Mouse (Mus musculus): ENCODE measurements around the gene Tmem184b. TPM values are rescaled to one million over a fixed set of nuclear protein-coding genes. Genes with fewer than 3 reads are reported as not detected.

The Tmem184b gene
- polyA plus RNA-seq, 1 experiment from 2014 or later, result 42.0 TPM

DNA sequence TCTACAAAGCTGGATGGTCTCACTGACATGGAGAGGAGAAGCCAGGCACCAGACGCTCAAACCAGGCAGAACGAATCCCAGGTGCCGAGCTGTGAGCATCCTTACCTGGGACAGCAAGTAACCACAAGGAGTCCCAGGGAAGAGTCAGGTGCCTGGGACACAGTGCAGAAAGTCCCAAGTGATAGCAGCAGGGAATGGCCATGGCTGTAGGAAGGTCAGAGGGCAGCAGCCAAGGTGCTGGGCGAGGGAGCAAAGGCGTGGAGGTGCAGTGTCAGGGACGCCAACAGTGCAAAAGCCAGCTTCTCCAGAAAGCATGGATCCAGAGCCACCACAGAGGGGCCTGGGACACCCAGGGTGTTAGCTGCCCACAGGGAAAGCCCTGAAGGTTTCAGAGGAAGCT lies 10.3 kb downstream of the Tmem184b start:
- WGBS, result 84% methylated on average over 6 of the region's 6 CpGs
- no peak for ATAC-seq (ENCODE audit: low read depth)
- 0 out of 2 replicates have a peak overlapping the region, but pooled peaks have one; percentile 26 for H3K9ac ChIP-seq

DNA sequence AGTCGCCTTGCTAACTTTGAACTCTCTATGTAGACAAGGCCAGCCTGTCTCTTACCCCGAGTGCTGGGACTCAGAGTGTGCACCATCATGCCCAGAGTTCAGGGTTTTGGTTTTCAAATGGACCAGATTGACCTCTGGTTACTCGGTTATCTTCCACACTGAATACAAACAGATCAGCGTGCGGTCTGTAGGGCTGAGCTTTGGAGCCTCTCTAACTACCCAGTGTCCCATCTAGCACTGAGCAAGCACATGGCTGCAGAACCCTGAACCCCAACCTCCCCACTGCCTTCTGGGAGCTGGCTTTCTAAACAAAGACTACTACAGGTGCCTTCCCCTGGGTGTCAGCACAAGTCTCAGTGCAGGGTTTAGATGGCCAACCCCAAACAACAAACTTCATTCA lies 10.8 kb downstream of the Tmem184b start:
- 89% methylated on average over 5 of the region's 5 CpGs for WGBS
- H3K4me2 ChIP-seq, result no peak overlapping the region

More for the DNA sequence above, 10.3 kb downstream of the Tmem184b start:
- no peak overlapping the region for H3K4me2 ChIP-seq
- no peak overlapping the region for H3K27ac ChIP-seq (replicated peaks)
- H3K4me3 ChIP-seq, result no peak overlapping the region
- H3K4me1 ChIP-seq (replicated peaks), result peaks cover 67% of the 10 kb centered on the region
- H3K9me3 ChIP-seq, result no peaks in the 10 kb centered on the region
- H3K27me3 ChIP-seq, result no peaks in the 10 kb centered on the region
- H3K36me3 ChIP-seq, result peaks cover 10% of the 10 kb centered on the region; the same call in 1 of the 2 replicates

DNA sequence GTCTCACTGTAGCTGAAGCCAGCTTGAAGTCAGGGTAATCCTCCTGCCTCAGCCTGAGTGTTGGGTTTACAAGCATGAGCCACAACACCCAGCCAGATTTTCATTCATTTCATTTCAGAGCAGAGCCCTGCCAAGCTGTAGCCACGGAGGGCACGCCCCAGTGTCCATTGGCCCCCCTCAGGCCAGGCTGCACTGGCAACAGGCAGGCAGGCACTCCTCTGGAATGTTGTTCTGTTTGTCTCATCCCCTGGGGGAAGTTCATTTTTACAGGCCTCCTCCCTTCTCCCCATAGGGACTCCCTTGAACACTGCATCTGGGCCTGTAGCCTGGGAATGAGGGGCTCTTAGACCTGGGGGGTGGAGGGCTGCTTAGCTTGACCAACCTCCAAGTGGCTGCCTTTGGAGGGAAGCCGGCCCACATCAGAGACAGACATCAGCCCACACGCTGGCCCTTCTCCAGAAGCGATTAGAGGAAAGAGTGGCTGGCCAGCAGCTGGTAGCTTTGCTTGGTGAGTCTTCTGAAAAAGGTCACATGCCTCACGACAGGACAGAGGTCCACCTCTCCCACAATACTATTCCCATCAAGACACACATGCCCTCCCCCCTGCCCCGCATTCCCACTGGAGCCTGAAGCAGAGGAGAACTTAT lies 11.8 kb downstream of the Tmem184b start:
- peak overlapping the region; percentile 28; the same call in 1 of the 2 replicates for H3K27ac ChIP-seq (replicated peaks)
- 58% methylated on average over 7 of the region's 7 CpGs for WGBS
- peaks cover 73% of the 10 kb centered on the region for H3K4me1 ChIP-seq (replicated peaks)

More for the DNA sequence above, 10.8 kb downstream of the Tmem184b start:
- no peak for ATAC-seq (ENCODE audit: low read depth)
- H3K36me3 ChIP-seq, result peaks cover 8% of the 10 kb centered on the region; the same call in 1 of the 2 replicates
- H3K9me3 ChIP-seq, result no peaks in the 10 kb centered on the region
- H3K27ac ChIP-seq (replicated peaks), result no peak overlapping the region
- no peak overlapping the region for H3K4me3 ChIP-seq
- H3K4me1 ChIP-seq (replicated peaks), result peaks cover 68% of the 10 kb centered on the region
- H3K9ac ChIP-seq, result no peak overlapping the region
- no peaks in the 10 kb centered on the region for H3K27me3 ChIP-seq

DNA sequence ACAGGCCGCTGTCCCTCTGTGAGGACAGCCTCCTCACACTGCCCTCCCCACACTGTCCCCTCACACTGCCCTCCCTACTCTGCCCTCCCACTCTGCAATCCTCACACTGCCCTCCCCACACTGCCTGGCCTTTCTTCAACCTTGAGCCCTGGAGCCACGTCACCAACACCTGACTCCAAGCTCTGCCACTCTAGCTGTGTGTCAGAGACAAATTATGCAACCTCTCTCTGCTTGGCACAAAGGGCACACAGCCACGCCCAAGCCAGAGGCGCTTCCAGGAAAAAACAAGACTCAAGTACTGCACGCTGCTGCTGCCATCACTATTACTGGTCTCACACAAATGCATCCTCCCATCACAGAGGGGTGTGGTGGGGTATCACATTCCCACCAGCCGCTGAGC lies 12.9 kb downstream of the Tmem184b start:
- Histone ChIP-seq H3K9me3 (no peaks in the 10 kb centered on the region), H3K27me3 (no peaks in the 10 kb centered on the region), H3K4me1 (replicated peaks) (peaks cover 65% of the 10 kb centered on the region), H3K9ac (no peak overlapping the region), H3K4me2 (no peak overlapping the region), H3K36me3 (no peaks in the 10 kb centered on the region), H3K27ac (replicated peaks) (no peak overlapping the region), H3K4me3 (no peak overlapping the region)
- WGBS, result 87% methylated on average over 6 of the region's 6 CpGs
- no peak for ATAC-seq (ENCODE audit: low read depth)

More for the DNA sequence above, 11.8 kb downstream of the Tmem184b start:
- Histone ChIP-seq H3K9ac (0 out of 2 replicates have a peak overlapping the region, but pooled peaks have one; percentile 8), H3K9me3 (no peaks in the 10 kb centered on the region), H3K27me3 (no peaks in the 10 kb centered on the region), H3K4me3 (no peak overlapping the region), H3K36me3 (0 out of 2 replicates have a peak, but pooled peaks cover 6% of the 10 kb centered on the region), H3K4me2 (no peak overlapping the region)
- ATAC-seq (ENCODE audit: low read depth), result no peak

DNA sequence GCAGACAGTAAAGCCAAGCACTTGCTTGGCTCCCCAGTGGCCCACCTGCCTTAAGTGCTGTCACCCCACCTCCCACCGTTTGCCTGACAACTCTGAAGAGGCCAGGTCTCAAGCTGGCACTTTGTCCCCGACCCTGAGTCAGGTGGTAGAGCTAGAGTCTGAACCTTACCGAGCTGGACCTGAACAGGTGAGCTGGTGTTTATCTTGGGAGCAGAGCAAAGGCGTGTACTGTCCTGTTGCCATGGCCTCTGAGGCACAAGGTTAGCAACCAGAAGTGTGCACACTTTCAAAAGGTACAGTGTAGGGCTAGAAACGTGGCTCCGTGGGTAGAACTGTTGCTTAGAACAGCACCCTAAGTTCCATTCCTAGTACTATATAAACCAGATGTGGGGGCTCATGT lies 15.2 kb downstream of the Tmem184b start:
- no peak for ATAC-seq (ENCODE audit: low read depth)
- H3K4me1 ChIP-seq (replicated peaks), result peaks cover 44% of the 10 kb centered on the region
- no peak overlapping the region for H3K4me2 ChIP-seq
- H3K9me3 ChIP-seq, result no peaks in the 10 kb centered on the region
- peaks cover 3% of the 10 kb centered on the region; the same call in 1 of the 2 replicates for H3K36me3 ChIP-seq
- no peak overlapping the region for H3K4me3 ChIP-seq
- no peak overlapping the region for H3K27ac ChIP-seq (replicated peaks)
- no peaks in the 10 kb centered on the region for H3K27me3 ChIP-seq
- WGBS, result 87% methylated on average over 6 of the region's 6 CpGs
- H3K9ac ChIP-seq, result no peak overlapping the region

DNA sequence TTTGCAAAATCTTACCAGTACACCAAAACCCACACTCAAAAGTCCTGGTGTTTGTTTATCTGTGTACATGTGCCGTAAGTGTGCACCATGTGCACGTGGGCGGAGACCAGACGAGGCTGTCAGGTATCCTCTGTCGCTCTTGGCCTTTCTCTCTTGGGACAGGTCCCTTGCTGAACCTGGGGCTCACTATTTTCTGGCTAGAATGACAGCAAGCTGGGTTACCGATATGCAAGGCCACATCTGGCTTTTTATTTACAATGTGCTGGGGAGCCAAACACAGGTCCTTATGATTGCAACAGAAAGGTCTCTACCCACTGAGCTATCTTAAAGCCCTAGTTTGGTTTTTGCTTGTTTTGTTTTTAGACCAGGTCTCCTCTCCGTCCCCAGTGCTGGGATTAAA lies 15.8 kb downstream of the Tmem184b start:
- WGBS, result 85% methylated on average over 7 of the region's 7 CpGs

DNA sequence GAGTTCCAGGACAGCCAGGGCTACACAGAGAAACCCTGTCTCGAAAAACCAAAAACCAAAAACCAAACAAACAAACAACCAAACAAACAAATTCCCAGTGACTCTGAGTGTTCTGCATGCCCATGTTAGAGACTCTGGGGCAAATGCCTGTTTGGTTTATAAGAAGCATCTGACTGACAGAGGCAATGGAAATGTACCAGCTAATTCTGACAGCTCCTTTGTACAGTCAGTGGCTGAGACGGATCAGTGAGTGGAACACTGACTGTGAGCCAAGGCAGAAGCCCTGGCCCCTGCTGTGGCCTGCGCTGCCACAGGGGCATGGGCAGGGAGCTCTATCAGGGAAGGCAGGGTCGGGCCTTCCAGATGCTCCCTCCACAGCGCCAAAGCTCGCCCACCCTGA lies 16.3 kb downstream of the Tmem184b start:
- no peak overlapping the region for H3K9ac ChIP-seq
- WGBS, result 79% methylated on average over 6 of the region's 6 CpGs
- ATAC-seq (ENCODE audit: low read depth), result no peak

More for the DNA sequence above, 15.8 kb downstream of the Tmem184b start:
- Histone ChIP-seq H3K9ac (no peak overlapping the region), H3K9me3 (no peaks in the 10 kb centered on the region), H3K36me3 (peaks cover 3% of the 10 kb centered on the region; the same call in 1 of the 2 replicates), H3K4me2 (no peak overlapping the region), H3K4me1 (replicated peaks) (peaks cover 39% of the 10 kb centered on the region), H3K4me3 (no peak overlapping the region), H3K27ac (replicated peaks) (no peak overlapping the region), H3K27me3 (no peaks in the 10 kb centered on the region)
- no peak for ATAC-seq (ENCODE audit: low read depth)

DNA sequence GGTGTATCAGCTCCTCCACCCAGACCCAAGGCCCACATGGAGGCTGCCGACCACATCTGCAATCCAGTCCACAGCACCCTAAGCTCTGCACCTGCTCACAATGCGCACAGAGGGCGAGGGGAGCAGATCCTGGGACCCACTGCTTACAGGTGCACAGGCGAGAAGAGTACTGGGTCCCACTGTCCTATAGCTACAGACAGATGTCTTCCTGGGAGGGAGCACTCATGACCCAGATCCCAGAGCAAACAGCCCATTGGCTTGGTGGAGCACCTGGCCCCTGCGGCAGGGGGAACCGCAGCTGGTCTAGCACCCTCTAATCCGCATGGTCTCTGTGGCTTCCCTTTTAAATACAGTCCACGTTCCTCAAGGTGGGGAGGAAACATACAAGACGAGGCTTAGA lies 21.7 kb downstream of the Tmem184b start:
- Histone ChIP-seq H3K36me3 (peaks cover 22% of the 10 kb centered on the region), H3K4me3 (no peak overlapping the region), H3K4me1 (replicated peaks) (peaks cover 11% of the 10 kb centered on the region; the same call in 1 of the 2 replicates), H3K4me2 (no peak overlapping the region), H3K27me3 (no peaks in the 10 kb centered on the region), H3K27ac (replicated peaks) (no peak overlapping the region), H3K9me3 (no peaks in the 10 kb centered on the region), H3K9ac (no peak overlapping the region)
- 84% methylated on average over 9 of the region's 9 CpGs for WGBS
- no peak for ATAC-seq (ENCODE audit: low read depth)

More for the DNA sequence above, 16.3 kb downstream of the Tmem184b start:
- Histone ChIP-seq H3K4me1 (replicated peaks) (peaks cover 33% of the 10 kb centered on the region), H3K4me2 (no peak overlapping the region), H3K9me3 (no peaks in the 10 kb centered on the region), H3K4me3 (no peak overlapping the region), H3K36me3 (peaks cover 3% of the 10 kb centered on the region; the same call in 1 of the 2 replicates), H3K27me3 (no peaks in the 10 kb centered on the region), H3K27ac (replicated peaks) (no peak overlapping the region)

DNA sequence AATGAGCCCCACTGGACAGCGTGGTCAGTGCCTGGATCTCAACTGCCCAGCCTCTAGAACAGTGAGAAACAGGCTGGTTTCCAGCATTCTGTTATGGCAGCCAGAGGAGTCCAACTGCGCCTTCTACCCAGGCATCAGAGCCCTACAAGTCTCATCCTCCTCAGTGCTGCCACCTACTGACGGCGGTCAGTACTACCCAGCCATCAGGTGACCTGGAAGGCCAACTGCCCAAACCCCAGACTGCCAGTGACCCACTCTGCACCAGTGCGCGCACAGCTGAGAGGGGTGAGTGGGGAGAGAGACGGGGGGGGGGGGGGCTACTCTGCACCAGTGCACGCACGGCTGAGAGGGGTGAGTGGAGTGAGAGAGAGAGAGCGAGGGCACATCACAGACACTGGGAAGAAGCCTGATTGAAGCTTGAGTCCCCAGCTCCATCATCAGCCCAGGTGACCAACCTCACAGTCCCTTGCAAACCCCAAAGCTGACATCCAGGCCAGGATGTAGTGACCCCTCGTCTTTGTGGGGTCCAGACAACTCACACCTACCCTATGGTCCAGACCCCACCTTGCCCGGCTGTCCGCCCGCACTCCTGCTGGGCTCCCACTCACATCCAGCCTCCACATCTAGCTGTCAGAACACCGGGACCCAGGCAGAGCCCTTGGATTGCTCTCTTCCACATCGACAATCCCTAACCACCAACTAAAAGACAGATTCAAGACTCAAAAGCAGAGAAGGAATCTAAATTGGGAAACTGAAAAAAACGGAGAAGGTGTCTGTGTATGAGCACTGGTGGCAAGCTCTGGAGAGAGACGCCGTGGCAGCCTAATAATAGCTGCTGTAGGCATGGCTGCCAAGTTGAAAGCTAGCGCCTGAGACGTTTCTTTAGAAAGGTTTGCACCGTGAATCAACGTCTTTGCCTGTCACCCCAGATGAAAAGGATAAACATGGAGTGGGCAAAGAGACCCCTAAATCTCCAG lies 22.6 kb downstream of the Tmem184b start:
- peak; percentile 65 for ATAC-seq (ENCODE audit: low read depth)
- no peak overlapping the region for H3K27ac ChIP-seq (replicated peaks)

DNA sequence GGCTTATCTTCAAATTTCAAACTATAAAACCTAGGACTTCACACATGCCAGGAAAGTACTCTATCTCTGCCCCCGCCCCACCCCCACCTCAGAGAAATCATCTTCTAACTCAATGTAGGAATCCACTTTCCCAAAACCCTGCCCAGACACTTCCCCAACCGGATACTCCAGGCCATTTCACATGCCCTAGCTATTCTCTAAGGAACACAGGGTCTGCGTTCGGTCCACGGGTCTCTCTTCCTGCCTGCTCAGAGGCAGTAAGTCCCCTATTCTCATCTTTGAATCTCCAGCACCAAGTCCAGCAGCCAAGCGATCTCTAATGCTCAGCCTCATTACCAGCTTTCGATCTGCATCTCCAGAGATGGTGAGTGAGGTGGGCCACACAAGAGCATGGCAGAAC lies 23.7 kb downstream of the Tmem184b start:
- no peak for ATAC-seq (ENCODE audit: low read depth)
- Histone ChIP-seq H3K27me3 (no peaks in the 10 kb centered on the region), H3K9me3 (no peaks in the 10 kb centered on the region), H3K4me2 (no peak overlapping the region), H3K27ac (replicated peaks) (0 out of 2 replicates have a peak overlapping the region, but pooled peaks have one; percentile 7), H3K4me1 (replicated peaks) (peaks cover 11% of the 10 kb centered on the region; the same call in 1 of the 2 replicates), H3K9ac (no peak overlapping the region), H3K4me3 (no peak overlapping the region), H3K36me3 (peaks cover 35% of the 10 kb centered on the region)
- WGBS, result 94% methylated on average over 7 of the region's 7 CpGs

More for the DNA sequence above, 22.6 kb downstream of the Tmem184b start:
- Histone ChIP-seq H3K4me2 (no peak overlapping the region), H3K27me3 (no peaks in the 10 kb centered on the region), H3K4me1 (replicated peaks) (peaks cover 11% of the 10 kb centered on the region; the same call in 1 of the 2 replicates), H3K9ac (no peak overlapping the region), H3K4me3 (no peak overlapping the region), H3K36me3 (peaks cover 31% of the 10 kb centered on the region), H3K9me3 (no peaks in the 10 kb centered on the region)
- 55% methylated on average over 23 of the region's 23 CpGs for WGBS

DNA sequence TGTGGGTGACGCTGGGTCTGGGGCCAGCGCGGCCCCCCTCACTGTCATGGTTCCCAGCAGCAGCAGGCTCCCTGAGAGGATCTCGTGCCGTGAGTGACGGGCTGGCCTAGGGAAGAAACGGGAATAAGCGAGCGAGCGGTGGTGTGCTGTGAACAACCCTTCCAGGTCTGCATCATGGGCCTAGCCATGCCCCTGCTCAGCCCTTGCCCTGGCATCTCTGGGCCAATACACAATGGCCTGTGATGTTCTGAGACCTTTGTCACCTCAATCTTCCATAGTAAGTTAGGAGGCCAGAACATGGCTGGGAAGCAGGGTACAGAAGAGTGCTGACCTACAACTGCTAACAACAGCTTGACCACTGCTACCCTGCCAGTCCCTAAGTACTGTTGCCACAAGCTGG lies 24.8 kb downstream of the Tmem184b start:
- no peak for ATAC-seq (ENCODE audit: low read depth)
- Histone ChIP-seq H3K9ac (no peak overlapping the region), H3K4me1 (replicated peaks) (peaks cover 11% of the 10 kb centered on the region; the same call in 1 of the 2 replicates), H3K9me3 (no peaks in the 10 kb centered on the region), H3K27me3 (no peaks in the 10 kb centered on the region), H3K27ac (replicated peaks) (no peak overlapping the region), H3K4me3 (no peak overlapping the region), H3K4me2 (no peak overlapping the region), H3K36me3 (peaks cover 41% of the 10 kb centered on the region)
- 96% methylated on average over 10 of the region's 10 CpGs for WGBS

DNA sequence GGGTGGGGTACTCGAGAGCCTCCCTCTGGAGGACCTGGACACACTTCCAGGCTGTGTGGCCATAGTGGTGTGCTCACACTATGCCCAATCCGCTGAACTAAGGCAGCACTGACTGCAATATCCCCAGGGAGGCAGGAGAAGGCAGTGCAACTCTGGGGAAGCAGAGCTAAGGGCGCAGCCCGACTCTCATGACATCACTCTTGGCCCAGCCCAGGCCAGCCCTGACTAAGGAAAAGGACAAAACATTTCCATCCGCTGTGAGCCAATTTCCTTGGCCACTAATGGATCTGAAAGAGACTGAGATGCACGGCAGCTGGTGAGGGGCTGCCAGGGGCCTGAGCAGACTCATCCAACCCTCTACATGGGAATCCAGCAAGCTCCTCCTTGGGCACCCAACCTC lies 25.7 kb downstream of the Tmem184b start:
- WGBS, result 86% methylated on average over 6 of the region's 6 CpGs
- Histone ChIP-seq H3K27me3 (no peaks in the 10 kb centered on the region), H3K4me1 (replicated peaks) (peaks cover 11% of the 10 kb centered on the region; the same call in 1 of the 2 replicates), H3K4me2 (no peak overlapping the region), H3K36me3 (peaks cover 49% of the 10 kb centered on the region), H3K9ac (no peak overlapping the region), H3K4me3 (no peak overlapping the region), H3K9me3 (no peaks in the 10 kb centered on the region), H3K27ac (replicated peaks) (no peak overlapping the region)
- ATAC-seq (ENCODE audit: low read depth), result no peak

Measured in neural tube, embryonic 13.5 days (tissue).